In the genomic region with DNA sequence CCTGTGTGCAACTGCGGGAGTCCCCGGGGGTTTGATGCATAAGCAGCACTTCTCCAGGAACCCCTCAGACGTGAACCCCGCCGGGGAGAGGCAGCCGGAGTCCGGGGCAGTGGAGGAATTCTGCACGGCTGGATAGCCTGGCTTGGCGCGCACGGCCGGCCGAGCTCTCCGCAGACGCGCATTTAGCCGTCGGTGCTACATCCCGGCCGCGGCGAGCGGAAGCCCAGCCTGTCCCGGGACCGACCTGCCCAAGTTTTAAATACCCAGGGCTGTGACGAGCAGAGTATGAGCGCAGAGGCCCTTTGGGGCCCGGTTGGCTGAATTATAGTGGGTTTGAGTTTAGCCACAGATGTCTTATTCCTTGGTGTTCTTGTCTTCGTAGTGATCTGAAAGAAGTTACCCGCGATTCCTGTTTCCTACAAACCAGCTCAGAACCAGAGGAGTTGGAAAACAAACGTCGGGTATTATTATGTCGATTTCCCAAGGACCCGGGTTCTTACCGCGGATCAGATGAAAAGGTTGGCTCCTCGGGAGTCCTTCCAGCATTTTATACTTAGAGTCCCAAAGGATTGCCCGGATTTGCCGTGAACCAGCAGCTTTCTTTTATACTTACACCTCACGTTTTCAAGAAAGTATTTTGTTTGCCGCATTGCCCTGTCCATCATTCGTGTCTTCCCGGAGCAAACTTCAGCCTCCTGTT, we compare ENCODE assay signal across 10 mouse cellular contexts. TPM values are rescaled to one million over a fixed set of nuclear protein-coding genes. Genes with fewer than 3 reads are reported as not detected.
DNase-seq lines count a peak whose midpoint lies in the region; ATAC-seq lines count a peak whose summit lies in the region.
"Had no signal": no experiment of that assay in that cellular context is flagged by ENCODE, and none has a peak within 500 bp of the region (broad histone marks: within the 10 kb centered on the region; RNA-seq: fewer than 3 reads in every experiment).

No protein-coding gene starts in this region.

- peak overlapping the region; percentile 52 for H3K4me3 ChIP-seq in kidney, embryonic 14.5 days (ENCODE audit: low read length)
- H3K4me3 ChIP-seq in forebrain, embryonic 14.5 days (ENCODE audit: low read depth, low read length), result peak overlapping the region; percentile 42
- peak overlapping the region; percentile 45 for H3K4me3 ChIP-seq in neural tube, embryonic 13.5 days

- H3K4me2 ChIP-seq in kidney, embryonic 14.5 days (replicated peaks; ENCODE audit: low read depth, low read length), result peak overlapping the region; percentile 69
- peak overlapping the region; percentile 83 for H3K4me2 ChIP-seq in forebrain, embryonic 14.5 days (ENCODE audit: low read length)
- peak overlapping the region; percentile 72 for H3K4me2 ChIP-seq in neural tube, embryonic 13.5 days

- H3K9ac ChIP-seq in kidney, embryonic 14.5 days (ENCODE audit: low read depth, low read length), result peak overlapping the region; percentile 74
- no peak overlapping the region for H3K9ac ChIP-seq in forebrain, embryonic 14.5 days (ENCODE audit: low read length)
- no peak overlapping the region for H3K9ac ChIP-seq in neural tube, embryonic 13.5 days

- peak overlapping the region; percentile 82 for H3K27ac ChIP-seq in kidney, embryonic 14.5 days (ENCODE audit: low read depth, low read length)
- no peak overlapping the region for H3K27ac ChIP-seq in forebrain, embryonic 14.5 days (ENCODE audit: low read depth, low read length)
- no peak overlapping the region for H3K27ac ChIP-seq in neural tube, embryonic 13.5 days (replicated peaks)

- no peaks in the 10 kb centered on the region for H3K9me3 ChIP-seq in kidney, embryonic 14.5 days (ENCODE audit: control insufficient read depth, low read length)
- H3K9me3 ChIP-seq in forebrain, embryonic 14.5 days (replicated peaks; ENCODE audit: control insufficient read depth, low read length), result no peaks in the 10 kb centered on the region
- no peaks in the 10 kb centered on the region for H3K9me3 ChIP-seq in neural tube, embryonic 13.5 days

- H3K36me3 ChIP-seq in kidney, embryonic 14.5 days (ENCODE audit: control insufficient read depth, insufficient read depth, low read length), result no peaks in the 10 kb centered on the region
- no peaks in the 10 kb centered on the region for H3K36me3 ChIP-seq in forebrain, embryonic 14.5 days (ENCODE audit: control insufficient read depth, insufficient read depth, low read length)
- H3K36me3 ChIP-seq in neural tube, embryonic 13.5 days, result no peaks in the 10 kb centered on the region

- H3K27me3 ChIP-seq in kidney, embryonic 14.5 days (ENCODE audit: control insufficient read depth, insufficient read depth, low read length), result peaks cover 75% of the 10 kb centered on the region
- H3K27me3 ChIP-seq in forebrain, embryonic 14.5 days (replicated peaks; ENCODE audit: control insufficient read depth, insufficient read depth, low read length), result peaks cover 71% of the 10 kb centered on the region
- H3K27me3 ChIP-seq in neural tube, embryonic 13.5 days, result peaks cover 96% of the 10 kb centered on the region

- ATAC-seq in kidney, embryonic 14.5 days (ENCODE audit: low FRiP score, low TSS enrichment), result peak; percentile 26; the same call in 1 of the 2 replicates
- no peak; the same call in 1 of the 2 replicates for ATAC-seq in forebrain, embryonic 14.5 days
- peak; percentile 47; the same call in 1 of the 2 replicates for ATAC-seq in neural tube, embryonic 13.5 days (ENCODE audit: low read depth)

- H3K4me1 ChIP-seq in kidney, embryonic 14.5 days (ENCODE audit: control insufficient read depth, insufficient read depth, low read length), result 0 out of 2 replicates have a peak, but pooled peaks cover 3% of the 10 kb centered on the region
- peaks cover 8% of the 10 kb centered on the region; the same call in 1 of the 2 replicates for H3K4me1 ChIP-seq in forebrain, embryonic 14.5 days (ENCODE audit: control insufficient read depth, insufficient read depth, low read length)
- peaks cover 13% of the 10 kb centered on the region for H3K4me1 ChIP-seq in neural tube, embryonic 13.5 days (replicated peaks)

- no peak for DNase-seq in kidney, adult 11 months
- no peak for DNase-seq in forebrain, embryonic 14.5 days (ENCODE audit: low spot score)
- DNase-seq in kidney, postnatal 4 days, result peak; percentile 48 to 68
- DNase-seq in spleen, adult 12 weeks (ENCODE audit: low spot score), result no peak
- no peak for DNase-seq in thymus, adult 18-20 months
- DNase-seq in adrenal gland, postnatal 4 days (ENCODE audit: low spot score in 2 of 2), result no peak

- under 1% methylated on average over 44 of the region's 44 CpGs for WGBS in kidney, embryonic 14.5 days
- WGBS in forebrain, embryonic 14.5 days, result under 1% methylated on average over 44 of the region's 44 CpGs
- WGBS in neural tube, embryonic 13.5 days, result under 1% methylated on average over 44 of the region's 44 CpGs

RNA-seq across cellular contexts. Expression of gene Sim1, which starts 0.7 kb away (rescaled TPM):
- polyA plus RNA-seq in kidney, embryonic 14.5 days (2014; fragmentation: Nextera tagmentation; extraction: Ambion mirVana), result 14.7 and 17.1 TPM in 2 replicates
- 1.5 and 1.8 TPM in 2 replicates for polyA plus RNA-seq in forebrain, embryonic 14.5 days (2014; fragmentation: Nextera tagmentation; extraction: Ambion mirVana)
- polyA plus RNA-seq in neural tube, embryonic 13.5 days (2015; fragmentation: Nextera tagmentation; extraction: Ambion mirVana), result 1.3 and 1.8 TPM in 2 replicates
- total RNA-seq in adrenal gland, postnatal 4 days (2021), result 1 to 10 TPM in 1 of 2 experiments, under 1 TPM in 1; 0.06 to 3.7 TPM
- total RNA-seq: heart, adult 18-20 months; MEL had no signal

Comparison
In these comparisons a context has a peak if more than half of its experiments do, and no peak if none do; other contexts are left out.
1. DNase-seq: peak in kidney, postnatal 4 days (2 of 2); none in kidney, adult 11 months (single experiment), forebrain, embryonic 14.5 days (single experiment), spleen, adult 12 weeks (single experiment), thymus, adult 18-20 months (0 of 2) and adrenal gland, postnatal 4 days (0 of 2).
2. Peak in every context shown above with its lines, with median percentiles within 50 percentile points of each other: H3K4me2 ChIP-seq and H3K4me3 ChIP-seq.